19 mouse cellular contexts compared by ENCODE assay signal in the genomic region with DNA sequence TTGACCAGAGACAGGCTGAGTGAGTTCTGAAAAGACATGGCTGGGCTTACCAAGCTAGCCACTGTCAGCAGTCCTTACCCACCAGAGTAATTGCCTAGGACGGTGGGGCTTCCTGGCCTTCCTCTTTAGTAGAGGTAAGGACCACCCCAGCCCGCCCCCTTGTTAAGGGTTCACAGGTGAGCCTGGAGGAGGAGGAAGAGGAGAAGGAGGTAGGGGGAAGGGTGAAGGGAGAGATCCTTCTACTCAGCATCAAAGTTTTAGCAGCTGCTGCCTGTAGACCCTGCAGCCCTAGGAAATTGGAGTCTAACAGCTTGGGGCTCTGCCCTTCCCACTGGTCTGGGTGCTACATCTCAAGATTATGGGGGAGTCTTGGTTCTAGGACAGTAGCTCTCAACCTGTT. TPM values are rescaled to one million over a fixed set of nuclear protein-coding genes. Genes with fewer than 3 reads are reported as not detected.
"Had no signal": no experiment of that assay in that cellular context is flagged by ENCODE, and none has a peak within 500 bp of the region (broad histone marks: within the 10 kb centered on the region; RNA-seq: fewer than 3 reads in every experiment).

A gene (minus strand): TSS at position 101 of the 400 bp plus-strand sequence.

- H3K4me3 ChIP-seq: liver, embryonic 15.5 days; lung, embryonic 15.5 days; megakaryocyte, embryonic 14.5 days; midbrain, embryonic 12.5 days; neural tube, embryonic 12.5 days; stomach, embryonic 15.5 days had no signal

- H3K9ac ChIP-seq: liver, embryonic 15.5 days; liver, postnatal 0 days; lung, embryonic 15.5 days; neural tube, embryonic 12.5 days; stomach, embryonic 15.5 days had no signal

- H3K4me1 ChIP-seq: liver, embryonic 15.5 days had no signal

- H3K36me3 ChIP-seq: liver, embryonic 15.5 days; lung, embryonic 15.5 days; midbrain, embryonic 12.5 days; neural tube, embryonic 12.5 days; stomach, embryonic 15.5 days had no signal

- H3K27ac ChIP-seq: liver, embryonic 15.5 days; lung, embryonic 15.5 days; macrophage; midbrain, embryonic 12.5 days; neural tube, embryonic 12.5 days; stomach, embryonic 15.5 days; stomach, postnatal 0 days had no signal

- H3K4me2 ChIP-seq: liver, embryonic 15.5 days; lung, embryonic 15.5 days; midbrain, embryonic 12.5 days; neural tube, embryonic 12.5 days; stomach, embryonic 15.5 days had no signal

- DNase-seq: liver, postnatal 0 days; lung, adult 2 months; lung, postnatal 14 days; lung, postnatal 36 days; right cerebral cortex, postnatal 14 days; thymus, adult 2 months; thymus, postnatal 25 days; thymus, postnatal 4 days had no signal

- H3K27me3 ChIP-seq: lung, embryonic 15.5 days; neural tube, embryonic 12.5 days; stomach, embryonic 15.5 days had no signal

- ATAC-seq: liver, postnatal 0 days; lung, postnatal 0 days had no signal

- H3K9me3 ChIP-seq: liver, embryonic 15.5 days; lung, embryonic 15.5 days; megakaryocyte, embryonic 14.5 days; midbrain, embryonic 12.5 days; neural tube, embryonic 12.5 days; stomach, embryonic 15.5 days had no signal

RNA-seq across cellular contexts. Expression of the gene that starts here (rescaled TPM):
- polyA plus RNA-seq: liver, embryonic 15.5 days; liver, postnatal 0 days; lung, adult 2 months; lung, postnatal 0 days; macrophage; midbrain, embryonic 12.5 days; midbrain, embryonic 14.5 days; neural tube, embryonic 12.5 days; stomach, postnatal 0 days; urinary bladder, adult 2 months had no signal
